Mouse (Mus musculus) MEL (cell line): ENCODE data around the gene Zfyve21. TPM values are rescaled to one million over a fixed set of nuclear protein-coding genes. Genes with fewer than 3 reads are reported as not detected.
A peak's percentile ranks its signal among the peaks of the same experiment; 100 is the strongest.

Source experiments
- DNase-seq: peaks from one replicate; pipeline ENCODE4 v3.0.0; 2011; ENCODE audit warnings: low read depth, low spot score
- H3K27ac ChIP-seq: 2 replicates; pipeline ENCODE4 v1.5.1; 2012; ENCODE audit warnings: low read depth, mild to moderate bottlenecking, control low read depth, low read length, moderate library complexity; ENCODE audit not compliant: control insufficient read depth
- H3K27me3 ChIP-seq, 2 experiments: fragments of 150-350 bp in 1 of 2; sonication (generic) in 1 of 2; 2 replicates each; pipeline ENCODE4 v1.6.1; 2012; ENCODE audit warnings: low read length in 2 of 2, mild to moderate bottlenecking in 2 of 2, improper control_type of control experiment in 1 of 2, moderate library complexity in 1 of 2; ENCODE audit not compliant: insufficient read depth in 2 of 2, control insufficient read depth in 1 of 2
- H3K36me3 ChIP-seq, 2 experiments: 2 replicates each; pipeline ENCODE4 v1.6.1; 2012 to 2014; ENCODE audit warnings: low read length in 2 of 2, improper control_type of control experiment in 1 of 2, inconsistent platforms in 1 of 2, mild to moderate bottlenecking in 1 of 2; ENCODE audit not compliant: insufficient read depth in 2 of 2, control insufficient read depth in 1 of 2
- H3K4me1 ChIP-seq, 2 experiments: fragments of 150-350 bp in 1 of 2; sonication (generic) in 1 of 2; 2 replicates each; pipeline ENCODE4 v1.6.1; 2012; ENCODE audit warnings: low read length in 2 of 2, improper control_type of control experiment in 1 of 2, mild to moderate bottlenecking in 1 of 2; ENCODE audit not compliant: insufficient read depth in 2 of 2, control insufficient read depth in 1 of 2
- H3K4me3 ChIP-seq, 2 experiments: fragments of 150-350 bp in 1 of 2; sonication (generic) in 1 of 2; 2 replicates each; pipeline ENCODE4 v1.5.1; 2012; ENCODE audit warnings: low read depth in 2 of 2, low read length in 2 of 2, mild to moderate bottlenecking in 2 of 2, moderate library complexity in 2 of 2, control low read depth in 1 of 2, improper control_type of control experiment in 1 of 2; ENCODE audit not compliant: control insufficient read depth in 1 of 2, insufficient read depth in 1 of 2
- H3K79me2 ChIP-seq: 2 replicates; pipeline ENCODE4 v1.6.1; 2012; ENCODE audit warnings: mild to moderate bottlenecking, low read length, moderate library complexity; ENCODE audit not compliant: control insufficient read depth, poor library complexity, insufficient read depth
- H3K9ac ChIP-seq: 2 replicates; pipeline ENCODE4 v1.6.1; 2012; ENCODE audit warnings: low read depth, mild to moderate bottlenecking, control low read depth, low read length, moderate library complexity; ENCODE audit not compliant: control insufficient read depth, poor library complexity, severe bottlenecking
- H3K9me3 ChIP-seq: fragments of 150-350 bp; sonication (generic); replicated peaks from 2 replicates; pipeline ENCODE4 v1.6.1; 2012; ENCODE audit warnings: mild to moderate bottlenecking, low read length, improper control_type of control experiment, moderate library complexity; ENCODE audit not compliant: insufficient read depth
- BHLHE40 ChIP-seq: IDR thresholded peaks from 2 replicates; pipeline ENCODE4 v1.6.1; 2012; ENCODE audit warnings: low read depth, mild to moderate bottlenecking, inconsistent platforms, low read length, improper control_type of control experiment, borderline replicate concordance
- CHD2 ChIP-seq: IDR thresholded peaks from 2 replicates; pipeline ENCODE4 v1.6.1; 2011; ENCODE audit warnings: low read length, improper control_type of control experiment
- CTCF ChIP-seq, 3 experiments: IDR thresholded peaks in 2 of 3; conservative IDR thresholded peaks in 1 of 3; 2 replicates each; pipeline ENCODE4 v1.5.1; 2011 to 2012; ENCODE audit warnings: low read length in 3 of 3, low read depth in 2 of 3, mild to moderate bottlenecking in 2 of 3, improper control_type of control experiment in 1 of 3, inconsistent platforms in 1 of 3, mixed read lengths in 1 of 3, moderate library complexity in 1 of 3; ENCODE audit not compliant: control insufficient read depth in 1 of 3, insufficient read depth in 1 of 3, poor library complexity in 1 of 3, severe bottlenecking in 1 of 3
- EP300 ChIP-seq, 2 experiments: IDR thresholded peaks; 2 replicates each; pipeline ENCODE4 v1.6.1; 2011; ENCODE audit warnings: improper control_type of control experiment in 2 of 2, low read length in 2 of 2, low read depth in 1 of 2, mild to moderate bottlenecking in 1 of 2
- HCFC1 ChIP-seq: IDR thresholded peaks from 2 replicates; pipeline ENCODE4 v1.6.1; 2012; ENCODE audit warnings: low read depth, mild to moderate bottlenecking, inconsistent platforms, low read length, improper control_type of control experiment, moderate library complexity
- MAFK ChIP-seq: IDR thresholded peaks from 2 replicates; pipeline ENCODE4 v1.6.1; 2011; ENCODE audit warnings: low read depth, mild to moderate bottlenecking, low read length, improper control_type of control experiment, borderline replicate concordance
- MAX ChIP-seq: IDR thresholded peaks from 2 replicates; pipeline ENCODE4 v1.6.1; 2011; ENCODE audit warnings: low read length, improper control_type of control experiment
- MEF2A ChIP-seq: IDR thresholded peaks from 2 replicates; pipeline ENCODE4 v1.6.1; 2014; ENCODE audit warnings: low read depth, mild to moderate bottlenecking, inconsistent platforms, low read length, improper control_type of control experiment; ENCODE audit not compliant: poor library complexity, insufficient replicate concordance, severe bottlenecking; ENCODE audit errors: extremely low read depth
- MXI1 ChIP-seq: IDR thresholded peaks from 2 replicates; pipeline ENCODE4 v1.6.1; 2011; ENCODE audit warnings: mild to moderate bottlenecking, low read depth, low read length, improper control_type of control experiment
- MYB ChIP-seq: IDR thresholded peaks from 2 replicates; pipeline ENCODE4 v1.6.1; 2011; ENCODE audit warnings: mild to moderate bottlenecking, low read depth, low read length, improper control_type of control experiment
- MYC ChIP-seq: IDR thresholded peaks from 2 replicates; pipeline ENCODE4 v1.6.1; 2011; ENCODE audit warnings: low read depth, mild to moderate bottlenecking, low read length, improper control_type of control experiment, moderate library complexity
- NELFE ChIP-seq: IDR thresholded peaks from 2 replicates; pipeline ENCODE4 v1.6.1; 2011; ENCODE audit warnings: low read depth, low read length, improper control_type of control experiment
- POLR2A ChIP-seq, 2 experiments: IDR thresholded peaks; 2 replicates each; pipeline ENCODE4 v1.6.1; 2011 to 2012; ENCODE audit warnings: low read length in 2 of 2, mild to moderate bottlenecking in 2 of 2, control low read depth in 1 of 2, improper control_type of control experiment in 1 of 2, low read depth in 1 of 2, moderate library complexity in 1 of 2; ENCODE audit not compliant: control insufficient read depth in 1 of 2, insufficient read depth in 1 of 2, poor library complexity in 1 of 2
- RAD21 ChIP-seq: IDR thresholded peaks from 2 replicates; pipeline ENCODE4 v1.6.1; 2011; ENCODE audit warnings: mild to moderate bottlenecking, low read depth, low read length, improper control_type of control experiment
- RCOR1 ChIP-seq: IDR thresholded peaks from 2 replicates; pipeline ENCODE4 v1.6.1; 2012; ENCODE audit warnings: low read depth, mild to moderate bottlenecking, inconsistent platforms, low read length, improper control_type of control experiment
- SMC3 ChIP-seq: IDR thresholded peaks from 2 replicates; pipeline ENCODE4 v1.6.1; 2011; ENCODE audit warnings: low read depth, low read length, improper control_type of control experiment
- UBTF ChIP-seq: IDR thresholded peaks from 2 replicates; pipeline ENCODE4 v1.6.1; 2012; ENCODE audit warnings: low read depth, mild to moderate bottlenecking, inconsistent platforms, low read length, improper control_type of control experiment, moderate library complexity, borderline replicate concordance; ENCODE audit not compliant: insufficient read depth
- polyA plus RNA-seq, 2 experiments: library from polyadenylated mRNA; stranded (reverse) in 1 of 2; unstranded in 1 of 2; fragments of >175 nt in 1 of 2; fragments of >200 nt in 1 of 2; gene quantifications; 2 replicates each; pipeline versions ENCODE4 v1.2.1 to v1.2.4; 2012; ENCODE audit warnings: low replicate concordance in 2 of 2, low read depth in 1 of 2; ENCODE audit not compliant: insufficient read length in 2 of 2, insufficient read depth in 1 of 2, missing spikeins in 1 of 2
- total RNA-seq: library from RNA; depleted of rRNA; stranded (reverse); fragments of 300-350 nt; gene quantifications from 2 replicates; pipeline ENCODE4 v1.2.3, GENCODE M21; 2012

Gene Zfyve21
- total and polyA plus RNA-seq, 3 experiments: 8.1 to 9.1 TPM; not detected in 1

DNA sequence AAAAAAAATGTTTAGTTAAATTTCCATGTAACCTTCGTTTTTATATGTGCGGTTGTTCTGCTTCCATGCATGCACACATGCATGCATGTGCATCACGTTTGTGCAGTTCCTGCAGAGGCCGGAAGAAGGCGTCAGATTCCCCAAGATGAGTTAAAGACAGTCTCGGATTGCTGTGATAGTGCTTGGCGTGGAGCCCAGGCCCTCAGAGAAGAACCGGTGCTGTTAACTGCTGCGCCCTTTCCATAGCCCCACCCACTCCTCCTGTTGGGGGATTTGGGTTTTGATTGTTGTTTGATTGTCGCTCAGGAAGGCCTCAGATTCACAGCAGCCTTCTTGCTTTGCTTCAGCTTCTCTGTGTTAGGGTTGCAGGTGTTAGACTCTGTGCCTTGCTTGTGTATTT is 44.7 kb upstream of the Zfyve21 start:
- Histone ChIP-seq H3K4me1 (0 out of 4 replicates have a peak, but pooled peaks cover 2 to 8% of the 10 kb centered on the region in 2 experiments), H3K79me2 (peaks cover 11% of the 10 kb centered on the region), H3K4me3 (no peak overlapping the region), H3K9me3 (no peaks in the 10 kb centered on the region), H3K36me3 (peaks cover 2% of the 10 kb centered on the region in 2 experiments; a peak in 2 of 4 replicates), H3K27me3 (no peaks in the 10 kb centered on the region), H3K27ac (no peak overlapping the region), H3K9ac (no peak overlapping the region)
- peak; percentile 92 for DNase-seq
- TF ChIP-seq POLR2A (IDR thresholded peaks at IDR 0.05; ENCODE audit: control insufficient read depth in 1 of 2, insufficient read depth in 1 of 2, low read depth in 1 of 2, low read length in 2 of 2, poor library complexity in 1 of 2) (no peak), MAX (0 out of 2 replicates have a peak, but pooled peaks have one; percentile 35), RCOR1 (peak; percentile 86), UBTF (no peak), MYC (0 out of 2 replicates have a peak, but pooled peaks have one; percentile 68), HCFC1 (0 out of 2 replicates have a peak, but pooled peaks have one; percentile 23), CTCF (IDR thresholded peaks at IDR 0.05 in 2 of 3, conservative IDR thresholded peaks at IDR 0.05 in 1 of 3; ENCODE audit: control insufficient read depth in 1 of 3, insufficient read depth in 1 of 3, low read depth in 2 of 3, low read length in 3 of 3, poor library complexity in 1 of 3, severe bottlenecking in 1 of 3) (peak; percentile 33 to 62 (median 43); a peak in 5 of 6 replicates), RAD21 (peak; percentile 28), BHLHE40 (0 out of 2 replicates have a peak, but pooled peaks have one; percentile 36), MXI1 (peak; percentile 51), EP300 (IDR thresholded peaks at IDR 0.05; ENCODE audit: low read depth in 1 of 2, low read length in 2 of 2) (0 out of 4 replicates have a peak, but pooled peaks of 1 of the 2 experiments have one; percentile 15), SMC3 (peak; percentile 55), MAFK (no peak)

DNA sequence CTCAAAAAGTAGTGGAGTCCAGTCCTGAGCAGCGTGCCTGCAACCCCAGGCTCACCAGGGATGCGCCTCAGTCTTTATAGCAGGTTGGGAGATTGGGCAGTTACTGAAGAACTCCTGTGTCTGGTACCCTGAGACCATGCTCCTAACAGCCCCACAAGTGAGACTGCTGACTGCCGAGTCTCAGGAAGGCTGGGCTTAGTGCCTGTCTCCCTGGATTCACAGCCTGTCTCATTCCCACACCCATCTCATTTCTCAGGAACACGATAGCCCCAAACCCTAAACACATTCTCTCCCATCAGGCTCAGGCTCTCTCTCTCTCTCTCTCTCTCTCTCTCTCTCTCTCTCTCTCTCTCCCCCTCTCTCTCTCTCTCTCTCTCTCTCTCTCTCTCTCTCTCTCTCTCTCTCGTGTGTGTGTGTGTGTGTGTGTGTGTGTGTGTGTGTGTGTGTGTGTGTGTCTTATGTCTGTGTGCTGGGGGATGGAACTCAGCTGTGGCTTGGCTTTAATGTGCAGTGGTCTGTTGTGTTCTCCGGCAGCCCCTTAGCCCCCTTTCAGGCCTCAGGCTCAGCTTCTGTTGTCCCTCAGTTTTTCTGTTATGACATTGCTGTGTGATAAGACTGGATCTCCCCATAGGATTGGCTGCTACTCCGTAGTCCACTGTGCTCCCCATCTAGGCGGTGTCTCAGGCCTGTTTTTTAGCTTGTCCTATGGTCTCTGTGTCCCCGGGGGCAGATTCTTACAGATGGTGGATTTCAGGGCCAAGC is 44.0 kb upstream of the Zfyve21 start:
- Histone ChIP-seq H3K79me2 (peaks cover 11% of the 10 kb centered on the region), H3K27me3 (no peaks in the 10 kb centered on the region), H3K36me3 (peaks cover 2% of the 10 kb centered on the region in 2 experiments; a peak in 2 of 4 replicates), H3K4me1 (0 out of 4 replicates have a peak, but pooled peaks cover 2 to 8% of the 10 kb centered on the region in 2 experiments), H3K9me3 (no peaks in the 10 kb centered on the region), H3K9ac (no peak overlapping the region), H3K4me3 (no peak overlapping the region), H3K27ac (no peak overlapping the region)
- TF ChIP-seq NELFE (no peak), CHD2 (no peak), POLR2A (IDR thresholded peaks at IDR 0.05; ENCODE audit: control insufficient read depth in 1 of 2, insufficient read depth in 1 of 2, low read depth in 1 of 2, low read length in 2 of 2, poor library complexity in 1 of 2) (no peak), MYB (no peak), MEF2A (no peak)
- no peak for DNase-seq
